Mouse (Mus musculus): ENCODE results near the gene 6430628N08Rik. TPM values are rescaled to one million over a fixed set of nuclear protein-coding genes. Genes with fewer than 3 reads are reported as not detected.

6430628N08Rik gene
- not detected in 2 replicates for polyA plus RNA-seq (2015; fragmentation: Nextera tagmentation; extraction: Ambion mirVana)

- H3K4me2 ChIP-seq (ENCODE audit: low read depth, low read length), result peak within 1 kb of the TSS; percentile 48
- no peaks in the 10 kb centered on the region for H3K4me1 ChIP-seq (replicated peaks; ENCODE audit: control insufficient read depth, insufficient read depth, low read length)
- peaks cover 20% of the 10 kb centered on the region for H3K27me3 ChIP-seq (ENCODE audit: control insufficient read depth, insufficient read depth, low read depth, low read length)
- 2% methylated on average over 31 of the region's 31 CpGs for WGBS
- peak within 1 kb of the TSS; percentile 23 for H3K4me3 ChIP-seq (ENCODE audit: low read length)
- H3K9ac ChIP-seq (ENCODE audit: low read length), result no peak within 1 kb of the TSS
- ATAC-seq (ENCODE audit: low read depth), result no peak
- H3K27ac ChIP-seq (ENCODE audit: low read length), result no peak within 1 kb of the TSS
- no peaks in the 10 kb centered on the region for H3K9me3 ChIP-seq (ENCODE audit: control insufficient read depth, low read length)
- H3K36me3 ChIP-seq (ENCODE audit: control insufficient read depth, insufficient read depth, low read length), result no peaks in the 10 kb centered on the region
These were observed at the start of gene 6430628N08Rik for GRCm38 (mm10) chr4:115890553-115890952. Gene 6430628N08Rik (plus strand): TSS chr4:115890665.

- no peak overlapping the region for H3K4me3 ChIP-seq (ENCODE audit: low read length)
- H3K4me1 ChIP-seq (replicated peaks; ENCODE audit: control insufficient read depth, insufficient read depth, low read length), result peaks cover 8% of the 10 kb centered on the region
- no peaks in the 10 kb centered on the region for H3K9me3 ChIP-seq (ENCODE audit: control insufficient read depth, low read length)
- no peaks in the 10 kb centered on the region for H3K36me3 ChIP-seq (ENCODE audit: control insufficient read depth, insufficient read depth, low read length)
- H3K9ac ChIP-seq (ENCODE audit: low read length), result no peak overlapping the region
- H3K27ac ChIP-seq (ENCODE audit: low read length), result no peak overlapping the region
- ATAC-seq (ENCODE audit: low read depth), result no peak
- no peak overlapping the region for H3K4me2 ChIP-seq (ENCODE audit: low read depth, low read length)
- no peaks in the 10 kb centered on the region for H3K27me3 ChIP-seq (ENCODE audit: control insufficient read depth, insufficient read depth, low read depth, low read length)
- 89% methylated on average over 4 of the region's 4 CpGs for WGBS
These were observed 49.6 kb upstream of the 6430628N08Rik start for GRCm38 (mm10) chr4:115840842-115841241.

GRCm38 (mm10) chr4:115846656-115847055 is 43.8 kb upstream of the 6430628N08Rik start:
- Histone ChIP-seq H3K27ac (ENCODE audit: low read length) (no peak overlapping the region), H3K9ac (ENCODE audit: low read length) (no peak overlapping the region), H3K36me3 (ENCODE audit: control insufficient read depth, insufficient read depth, low read length) (peaks cover 2% of the 10 kb centered on the region), H3K4me2 (ENCODE audit: low read depth, low read length) (no peak overlapping the region), H3K27me3 (ENCODE audit: control insufficient read depth, insufficient read depth, low read depth, low read length) (no peaks in the 10 kb centered on the region), H3K4me3 (ENCODE audit: low read length) (no peak overlapping the region), H3K9me3 (ENCODE audit: control insufficient read depth, low read length) (no peaks in the 10 kb centered on the region), H3K4me1 (replicated peaks; ENCODE audit: control insufficient read depth, insufficient read depth, low read length) (peaks cover 4% of the 10 kb centered on the region; the same call in 1 of the 2 replicates)
- ATAC-seq (ENCODE audit: low read depth), result no peak
- 55% methylated on average over 2 of the region's 2 CpGs for WGBS

- Histone ChIP-seq H3K4me1 (replicated peaks; ENCODE audit: control insufficient read depth, insufficient read depth, low read length) (peaks cover 4% of the 10 kb centered on the region; the same call in 1 of the 2 replicates), H3K9ac (ENCODE audit: low read length) (no peak overlapping the region), H3K4me2 (ENCODE audit: low read depth, low read length) (no peak overlapping the region), H3K27me3 (ENCODE audit: control insufficient read depth, insufficient read depth, low read depth, low read length) (no peaks in the 10 kb centered on the region), H3K4me3 (ENCODE audit: low read length) (no peak overlapping the region), H3K9me3 (ENCODE audit: control insufficient read depth, low read length) (no peaks in the 10 kb centered on the region), H3K36me3 (ENCODE audit: control insufficient read depth, insufficient read depth, low read length) (peaks cover 2% of the 10 kb centered on the region), H3K27ac (ENCODE audit: low read length) (no peak overlapping the region)
- no peak for ATAC-seq (ENCODE audit: low read depth)
- 45% methylated on average over 5 of the region's 5 CpGs for WGBS
These were observed 43.1 kb upstream of the 6430628N08Rik start for GRCm38 (mm10) chr4:115847377-115847776.

- Histone ChIP-seq H3K27me3 (ENCODE audit: control insufficient read depth, insufficient read depth, low read depth, low read length) (no peaks in the 10 kb centered on the region), H3K4me2 (ENCODE audit: low read depth, low read length) (no peak overlapping the region), H3K36me3 (ENCODE audit: control insufficient read depth, insufficient read depth, low read length) (peaks cover 2% of the 10 kb centered on the region), H3K9me3 (ENCODE audit: control insufficient read depth, low read length) (no peaks in the 10 kb centered on the region), H3K27ac (ENCODE audit: low read length) (no peak overlapping the region), H3K9ac (ENCODE audit: low read length) (no peak overlapping the region), H3K4me3 (ENCODE audit: low read length) (no peak overlapping the region), H3K4me1 (replicated peaks; ENCODE audit: control insufficient read depth, insufficient read depth, low read length) (peaks cover 4% of the 10 kb centered on the region; the same call in 1 of the 2 replicates)
- 78% methylated on average over 1 of the region's 1 CpGs for WGBS
- no peak for ATAC-seq (ENCODE audit: low read depth)
These were observed 42.4 kb upstream of the 6430628N08Rik start for GRCm38 (mm10) chr4:115848083-115848482.

- ATAC-seq (ENCODE audit: low read depth), result no peak
- Histone ChIP-seq H3K4me2 (ENCODE audit: low read depth, low read length) (no peak overlapping the region), H3K9ac (ENCODE audit: low read length) (no peak overlapping the region), H3K27me3 (ENCODE audit: control insufficient read depth, insufficient read depth, low read depth, low read length) (no peaks in the 10 kb centered on the region), H3K36me3 (ENCODE audit: control insufficient read depth, insufficient read depth, low read length) (peaks cover 2% of the 10 kb centered on the region), H3K27ac (ENCODE audit: low read length) (no peak overlapping the region), H3K4me3 (ENCODE audit: low read length) (no peak overlapping the region), H3K9me3 (ENCODE audit: control insufficient read depth, low read length) (no peaks in the 10 kb centered on the region), H3K4me1 (replicated peaks; ENCODE audit: control insufficient read depth, insufficient read depth, low read length) (peaks cover 4% of the 10 kb centered on the region; the same call in 1 of the 2 replicates)
- WGBS, result 45% methylated on average over 8 of the region's 8 CpGs
These were observed 41.3 kb upstream of the 6430628N08Rik start for GRCm38 (mm10) chr4:115848990-115849677.

- Histone ChIP-seq H3K9ac (ENCODE audit: low read length) (no peak overlapping the region), H3K4me1 (replicated peaks; ENCODE audit: control insufficient read depth, insufficient read depth, low read length) (peaks cover 4% of the 10 kb centered on the region; the same call in 1 of the 2 replicates), H3K27ac (ENCODE audit: low read length) (no peak overlapping the region), H3K36me3 (ENCODE audit: control insufficient read depth, insufficient read depth, low read length) (peaks cover 2% of the 10 kb centered on the region), H3K27me3 (ENCODE audit: control insufficient read depth, insufficient read depth, low read depth, low read length) (no peaks in the 10 kb centered on the region), H3K4me3 (ENCODE audit: low read length) (no peak overlapping the region), H3K4me2 (ENCODE audit: low read depth, low read length) (no peak overlapping the region), H3K9me3 (ENCODE audit: control insufficient read depth, low read length) (no peaks in the 10 kb centered on the region)
- 65% methylated on average over 2 of the region's 2 CpGs for WGBS
- no peak for ATAC-seq (ENCODE audit: low read depth)
These were observed 40.4 kb upstream of the 6430628N08Rik start for GRCm38 (mm10) chr4:115850111-115850510.

GRCm38 (mm10) chr4:115850631-115851030 is 39.8 kb upstream of the 6430628N08Rik start:
- 19% methylated on average over 2 of the region's 2 CpGs for WGBS
- peaks cover 4% of the 10 kb centered on the region; the same call in 1 of the 2 replicates for H3K4me1 ChIP-seq (replicated peaks; ENCODE audit: control insufficient read depth, insufficient read depth, low read length)

GRCm38 (mm10) chr4:115851569-115851968 is 38.9 kb upstream of the 6430628N08Rik start:
- WGBS, result 61% methylated on average over 6 of the region's 6 CpGs
- Histone ChIP-seq H3K4me3 (ENCODE audit: low read length) (no peak overlapping the region), H3K27ac (ENCODE audit: low read length) (no peak overlapping the region), H3K4me2 (ENCODE audit: low read depth, low read length) (no peak overlapping the region), H3K36me3 (ENCODE audit: control insufficient read depth, insufficient read depth, low read length) (peaks cover 2% of the 10 kb centered on the region), H3K9ac (ENCODE audit: low read length) (no peak overlapping the region), H3K9me3 (ENCODE audit: control insufficient read depth, low read length) (no peaks in the 10 kb centered on the region), H3K27me3 (ENCODE audit: control insufficient read depth, insufficient read depth, low read depth, low read length) (no peaks in the 10 kb centered on the region), H3K4me1 (replicated peaks; ENCODE audit: control insufficient read depth, insufficient read depth, low read length) (peaks cover 4% of the 10 kb centered on the region; the same call in 1 of the 2 replicates)
- peak; percentile 79 for ATAC-seq (ENCODE audit: low read depth)

More at GRCm38 (mm10) chr4:115850631-115851030, 39.8 kb upstream of the 6430628N08Rik start:
- Histone ChIP-seq H3K9me3 (ENCODE audit: control insufficient read depth, low read length) (no peaks in the 10 kb centered on the region), H3K27ac (ENCODE audit: low read length) (no peak overlapping the region), H3K4me3 (ENCODE audit: low read length) (no peak overlapping the region), H3K36me3 (ENCODE audit: control insufficient read depth, insufficient read depth, low read length) (peaks cover 2% of the 10 kb centered on the region), H3K9ac (ENCODE audit: low read length) (no peak overlapping the region), H3K4me2 (ENCODE audit: low read depth, low read length) (no peak overlapping the region), H3K27me3 (ENCODE audit: control insufficient read depth, insufficient read depth, low read depth, low read length) (no peaks in the 10 kb centered on the region)
- no peak for ATAC-seq (ENCODE audit: low read depth)
